ENCODE assay signal across 32 mouse cellular contexts in genomic region chr13:57361286-57361685, GRCm38 (mm10).
"Had no signal": no experiment of that assay in that cellular context is flagged by ENCODE, and none has a peak within 500 bp of the region (broad histone marks: within the 10 kb centered on the region; RNA-seq: fewer than 3 reads in every experiment).

No protein-coding gene starts in this region.

- DNase-seq: left cerebral cortex, postnatal 4 days; liver; liver, embryonic 13.5 days; liver, postnatal 0 days; lung, adult 18-20 months; lung, adult 2 months; lung, embryonic 14.5 days; lung, postnatal 10 days; lung, postnatal 14 days; lung, postnatal 36 days; lung, postnatal 4 days; midbrain, embryonic 14.5 days had no signal

- H3K27me3 ChIP-seq: limb, embryonic 12.5 days; limb, embryonic 13.5 days; limb, embryonic 15.5 days; liver, embryonic 12.5 days; liver, embryonic 13.5 days; liver, embryonic 15.5 days; lung, embryonic 15.5 days; megakaryocyte, embryonic 14.5 days; midbrain, embryonic 13.5 days; midbrain, embryonic 15.5 days; neural tube, embryonic 12.5 days had no signal

- H3K27ac ChIP-seq: limb, embryonic 10.5 days; limb, embryonic 12.5 days; limb, embryonic 13.5 days; limb, embryonic 15.5 days; liver, embryonic 12.5 days; liver, embryonic 13.5 days; liver, embryonic 14.5 days; liver, embryonic 15.5 days; lung, embryonic 15.5 days; macrophage; midbrain, embryonic 10.5 days; midbrain, embryonic 12.5 days; midbrain, embryonic 13.5 days; midbrain, embryonic 15.5 days; neural tube, embryonic 12.5 days had no signal

- H3K36me3 ChIP-seq: limb, embryonic 10.5 days; limb, embryonic 12.5 days; limb, embryonic 13.5 days; limb, embryonic 15.5 days; liver, embryonic 12.5 days; liver, embryonic 13.5 days; liver, embryonic 15.5 days; lung, embryonic 15.5 days; midbrain, embryonic 10.5 days; midbrain, embryonic 12.5 days; midbrain, embryonic 13.5 days; midbrain, embryonic 15.5 days; neural tube, embryonic 12.5 days had no signal

- H3K4me3 ChIP-seq: limb, embryonic 10.5 days; limb, embryonic 12.5 days; limb, embryonic 13.5 days; limb, embryonic 15.5 days; liver, embryonic 12.5 days; liver, embryonic 13.5 days; liver, embryonic 15.5 days; lung, embryonic 15.5 days; megakaryocyte, embryonic 14.5 days; midbrain, embryonic 10.5 days; midbrain, embryonic 12.5 days; midbrain, embryonic 13.5 days; midbrain, embryonic 15.5 days; myocyte; neural tube, embryonic 12.5 days had no signal

- H3K4me2 ChIP-seq: limb, embryonic 12.5 days; limb, embryonic 13.5 days; limb, embryonic 15.5 days; liver, embryonic 11.5 days; liver, embryonic 12.5 days; liver, embryonic 13.5 days; liver, embryonic 15.5 days; lung, embryonic 14.5 days; lung, embryonic 15.5 days; midbrain, embryonic 11.5 days; midbrain, embryonic 12.5 days; midbrain, embryonic 13.5 days; midbrain, embryonic 15.5 days; neural tube, embryonic 12.5 days had no signal

- H3K9ac ChIP-seq: limb, embryonic 12.5 days; limb, embryonic 13.5 days; limb, embryonic 15.5 days; liver, embryonic 12.5 days; liver, embryonic 13.5 days; liver, embryonic 14.5 days; liver, embryonic 15.5 days; liver, postnatal 0 days; lung, embryonic 14.5 days; lung, embryonic 15.5 days; midbrain, embryonic 12.5 days; midbrain, embryonic 13.5 days; midbrain, embryonic 15.5 days; neural tube, embryonic 12.5 days had no signal

- ATAC-seq: liver, embryonic 12.5 days; liver, postnatal 0 days; lung, postnatal 0 days; midbrain, embryonic 13.5 days; midbrain, embryonic 15.5 days; midbrain, embryonic 16.5 days had no signal

- H3K9me3 ChIP-seq: limb, embryonic 10.5 days; limb, embryonic 12.5 days; limb, embryonic 13.5 days; limb, embryonic 15.5 days; liver, embryonic 12.5 days; liver, embryonic 13.5 days; liver, embryonic 15.5 days; lung, embryonic 15.5 days; midbrain, embryonic 10.5 days; midbrain, embryonic 12.5 days; midbrain, embryonic 13.5 days; midbrain, embryonic 15.5 days; neural tube, embryonic 12.5 days had no signal

- H3K4me1 ChIP-seq: limb, embryonic 12.5 days; limb, embryonic 13.5 days; limb, embryonic 15.5 days; liver, embryonic 12.5 days; liver, embryonic 13.5 days; liver, embryonic 15.5 days; lung, embryonic 15.5 days; megakaryocyte, embryonic 14.5 days had no signal
